26 mouse cellular contexts compared by ENCODE assay signal in the genomic region with DNA sequence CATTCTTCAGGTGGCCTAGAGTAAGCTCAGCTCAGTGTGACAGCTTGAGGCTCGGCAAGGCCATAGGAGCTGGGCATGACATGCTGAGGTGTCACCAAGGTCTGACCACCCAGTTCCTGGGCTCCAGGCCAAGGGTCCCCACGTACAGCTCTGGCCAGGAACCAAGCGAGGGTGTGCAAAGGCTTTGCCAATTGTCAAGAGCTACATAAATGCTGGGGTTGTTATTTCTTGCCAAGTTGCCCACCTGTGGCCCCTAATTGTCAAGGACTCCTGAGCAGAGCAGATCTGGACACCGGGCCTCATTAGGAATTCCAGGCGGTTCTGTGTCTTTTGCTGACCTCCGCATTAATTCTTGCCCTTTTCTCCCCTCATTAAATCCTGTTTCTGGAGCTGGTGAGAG.
"Had no signal": no experiment of that assay in that cellular context is flagged by ENCODE, and none has a peak within 500 bp of the region (broad histone marks: within the 10 kb centered on the region; RNA-seq: fewer than 3 reads in every experiment).

No protein-coding gene starts in this region.

- H3K4me3 ChIP-seq: gastrocnemius, adult 2 months; heart, embryonic 10.5 days; heart, embryonic 12.5 days; hindbrain, embryonic 10.5 days; hindbrain, embryonic 12.5 days; intestine, embryonic 15.5 days; kidney, embryonic 15.5 days; limb, embryonic 13.5 days; limb, embryonic 15.5 days; liver, embryonic 12.5 days had no signal

- DNase-seq: gastrocnemius, adult 2 months; gastrocnemius, postnatal 10 days; gastrocnemius, postnatal 25 days; heart, postnatal 10 days; heart, postnatal 4 days; kidney, adult 11 months; kidney, adult 2 months; kidney, adult 9 months; kidney, postnatal 14 days; kidney, postnatal 36 days; layer of hippocampus, adult 9-11 months; layer of hippocampus, postnatal 36 days had no signal

- H3K27ac ChIP-seq: gastrocnemius, adult 2 months; heart, embryonic 10.5 days; hindbrain, embryonic 10.5 days; hindbrain, embryonic 12.5 days; hindbrain, embryonic 14.5 days; intestine, embryonic 15.5 days; kidney, embryonic 15.5 days; kidney, postnatal 0 days; limb, embryonic 13.5 days; limb, embryonic 15.5 days; liver, embryonic 12.5 days; liver, embryonic 14.5 days had no signal

- H3K9me3 ChIP-seq: heart, embryonic 10.5 days; heart, embryonic 12.5 days; hindbrain, embryonic 10.5 days; hindbrain, embryonic 12.5 days; intestine, embryonic 15.5 days; kidney, embryonic 15.5 days; limb, embryonic 13.5 days; limb, embryonic 15.5 days; liver, embryonic 12.5 days had no signal

- H3K36me3 ChIP-seq: heart, embryonic 10.5 days; heart, embryonic 12.5 days; hindbrain, embryonic 10.5 days; hindbrain, embryonic 12.5 days; intestine, embryonic 15.5 days; kidney, embryonic 15.5 days; limb, embryonic 13.5 days; limb, embryonic 15.5 days; liver, embryonic 12.5 days had no signal

- ATAC-seq: hindbrain, embryonic 16.5 days; inflammation-experienced regulatory T-cells, adult 6 months; intestine, embryonic 15.5 days; liver, embryonic 12.5 days had no signal

- H3K4me1 ChIP-seq: heart, embryonic 10.5 days; heart, embryonic 12.5 days; hindbrain, embryonic 10.5 days; hindbrain, embryonic 12.5 days; intestine, embryonic 15.5 days; kidney, embryonic 15.5 days; liver, embryonic 12.5 days had no signal

- H3K9ac ChIP-seq: heart, embryonic 12.5 days; hindbrain, embryonic 12.5 days; hindbrain, embryonic 14.5 days; intestine, embryonic 15.5 days; kidney, embryonic 15.5 days; limb, embryonic 13.5 days; limb, embryonic 15.5 days; liver, embryonic 12.5 days; liver, embryonic 14.5 days had no signal
